Mouse (Mus musculus) left cerebral cortex, adult 8-10 months (tissue): ENCODE data around the gene AC131692.1. TPM values are rescaled to one million over a fixed set of nuclear protein-coding genes. Genes with fewer than 3 reads are reported as not detected.
A peak's percentile ranks its signal among the peaks of the same experiment; 100 is the strongest.
"Not testable (repeated sequence)": the region's sequence is repeated elsewhere in the genome, so short reads cannot be mapped to it uniquely, and the experiment has no call there.

Source experiments
- DNase-seq, 2 experiments: peaks; one replicate each; pipeline ENCODE4 v3.0.0; 2022; ENCODE audit warnings: low spot score in 2 of 2
- total RNA-seq, 4 experiments: library from RNA; stranded (reverse); gene quantifications; 2 replicates each; pipeline ENCODE4 v1.2.4; 2022

Gene AC131692.1
- total RNA-seq, 4 experiments from 2014 or later = not detected

DNA sequence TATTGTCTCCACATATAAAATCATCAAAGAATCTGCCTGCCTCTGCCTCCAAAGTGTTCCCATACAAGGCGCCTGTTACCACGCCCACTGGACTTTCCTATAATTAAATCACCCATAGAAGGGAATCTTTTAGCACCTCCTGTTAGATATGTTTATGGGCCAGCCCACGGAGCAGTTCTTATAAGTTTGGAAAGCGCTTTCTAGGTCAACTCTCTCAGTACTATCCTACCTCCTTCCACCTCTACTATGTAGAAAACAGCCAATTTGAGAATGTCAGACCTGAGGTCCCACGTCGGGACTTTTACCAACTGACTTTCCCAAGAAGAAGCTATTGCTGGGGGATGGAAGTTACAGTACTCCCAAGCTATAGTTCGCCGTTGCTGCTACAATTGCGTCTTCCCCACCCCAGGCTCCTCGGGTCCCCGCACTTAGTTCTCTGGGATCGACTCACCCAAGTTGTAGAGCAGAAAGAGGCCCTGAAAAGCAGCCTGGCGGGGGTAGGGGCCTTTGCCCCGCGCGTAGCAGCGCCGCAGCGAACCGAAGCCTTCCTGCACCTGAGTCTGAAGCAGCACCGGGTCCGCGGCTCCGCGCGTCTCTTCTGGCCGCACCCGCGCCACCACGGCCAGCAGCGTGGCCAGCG lies 23.2 kb downstream of the AC131692.1 start:
- DNase-seq = peak in 1 of 2 experiments; percentile 28

GRCm38 (mm10) chr19:6117986-6118676 lies 23.9 kb downstream of the AC131692.1 start, which contains the start of gene Sac3d1:
Gene Sac3d1, minus strand, starts transcription at chr19:6118650.
- DNase-seq = peak; percentile 80 to 86

GRCm38 (mm10) chr19:6118677-6119185 lies 24.5 kb downstream of the AC131692.1 start:
- no peak for DNase-seq

DNA sequence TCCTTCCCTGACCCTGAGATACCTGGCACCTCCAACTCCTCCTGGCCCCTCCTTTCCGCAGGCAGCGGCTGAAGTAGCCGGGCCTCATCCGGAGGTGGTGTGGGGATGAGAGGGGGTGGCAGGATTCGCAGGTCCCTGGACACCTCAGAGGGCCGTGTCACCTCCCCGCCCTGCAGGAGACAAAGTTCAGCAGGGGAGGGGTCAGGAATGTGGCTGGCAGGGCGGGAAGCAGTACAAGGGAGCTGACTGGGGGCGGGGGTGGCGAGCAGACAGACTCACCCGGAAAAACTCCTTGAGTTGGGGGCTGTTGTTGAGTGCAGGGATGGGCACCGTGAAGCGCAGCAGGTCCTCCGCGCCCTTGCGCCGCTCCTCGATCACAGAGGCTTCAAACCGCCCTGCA lies 27.5 kb downstream of the AC131692.1 start:
- no peak for DNase-seq

DNA sequence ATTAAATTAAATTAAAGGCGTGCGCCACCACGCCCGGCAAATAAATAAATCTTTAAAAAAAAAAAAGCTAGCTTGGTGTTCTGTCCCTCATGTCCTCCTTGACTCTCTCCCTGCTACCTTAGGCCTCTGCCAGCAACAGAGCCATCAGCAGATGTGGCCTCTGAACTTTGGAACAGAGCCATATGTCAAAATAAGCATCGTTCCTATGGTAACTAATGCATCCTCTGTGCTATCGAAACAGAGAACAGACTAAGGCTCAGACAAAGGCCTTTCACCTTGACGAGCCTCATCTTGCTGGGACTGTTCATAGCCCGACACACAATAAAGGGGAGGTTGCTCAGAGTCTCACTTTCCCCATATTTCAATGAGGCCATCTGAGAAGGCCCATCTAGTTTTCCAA lies 29.1 kb downstream of the AC131692.1 start:
- DNase-seq = no peak

DNA sequence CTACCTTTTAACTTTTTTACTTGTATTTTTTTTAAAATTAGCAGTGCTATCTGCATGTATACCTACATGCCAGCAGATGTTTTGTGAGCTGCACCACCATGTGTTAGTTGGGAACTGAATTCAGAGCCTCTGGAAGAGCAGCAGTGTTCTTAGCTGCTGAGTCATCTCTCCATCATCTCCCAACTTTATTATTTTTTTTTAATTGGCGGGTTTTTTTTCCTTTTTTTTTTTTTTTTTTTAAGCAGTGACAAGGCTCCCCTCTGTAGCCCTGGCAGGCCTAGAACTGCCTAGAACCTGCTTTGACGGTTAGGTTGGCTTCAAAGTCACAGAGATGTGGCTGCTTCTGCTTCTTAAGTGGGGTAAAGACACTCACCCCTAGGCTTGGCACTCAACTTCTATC lies 30.7 kb downstream of the AC131692.1 start:
- DNase-seq = no peak

DNA sequence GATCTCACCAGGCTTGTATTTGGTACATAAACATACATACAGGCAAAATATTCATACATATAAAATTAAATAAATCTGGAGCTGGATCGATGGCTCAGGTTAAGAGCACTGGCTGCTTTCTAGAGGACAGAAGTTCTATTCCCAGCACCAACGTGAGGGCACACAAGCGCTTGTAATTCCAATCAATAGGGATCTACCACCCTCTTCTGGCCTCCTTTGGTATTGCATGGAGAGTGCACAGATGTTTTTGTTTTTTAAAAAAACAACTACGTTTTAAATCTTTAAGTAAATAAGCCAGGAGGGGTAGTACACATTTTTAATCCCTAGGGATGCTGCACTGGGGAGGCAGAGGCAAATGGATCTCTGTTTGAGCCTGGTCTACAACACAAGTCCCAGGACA lies 32.1 kb downstream of the AC131692.1 start:
- DNase-seq = no peak

DNA sequence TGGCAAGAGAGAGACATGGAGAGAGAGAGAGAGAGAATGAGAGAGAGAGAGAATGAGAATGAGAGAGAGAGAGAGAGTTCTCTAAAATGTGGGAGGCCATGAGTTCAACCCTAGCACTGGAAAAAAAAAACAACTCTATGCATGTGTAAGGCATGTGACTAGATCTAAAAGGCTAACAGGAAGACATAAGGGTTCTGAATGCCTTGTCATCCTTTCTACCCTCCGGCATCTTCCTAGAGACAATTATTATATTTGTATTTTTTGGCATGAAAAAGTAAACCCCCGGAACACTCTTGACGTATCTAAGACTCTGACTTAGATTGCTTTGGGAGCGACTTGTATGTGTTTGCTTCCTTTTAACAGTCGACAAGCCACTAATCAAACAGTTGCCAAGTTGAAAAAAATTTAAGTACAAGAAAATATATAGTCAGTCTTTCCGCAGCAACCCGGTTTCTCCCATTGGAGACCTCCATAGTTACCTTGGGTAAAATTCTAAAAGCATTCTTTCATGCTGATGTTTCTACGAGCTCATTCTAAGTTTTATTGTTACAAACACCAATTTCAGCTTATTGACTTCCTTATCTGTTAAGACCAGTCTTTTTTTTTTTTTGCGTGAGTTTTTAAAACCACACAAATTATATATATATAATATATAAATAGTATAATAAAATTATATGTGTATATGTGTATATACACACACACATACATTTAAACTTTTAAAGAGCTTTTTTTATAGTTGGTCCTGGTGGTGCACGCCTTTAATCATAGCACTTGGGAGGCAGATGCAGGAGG lies 32.8 kb downstream of the AC131692.1 start:
- no peak for DNase-seq

- peak; percentile 94 to 96 for DNase-seq
These were observed 33.6 kb downstream of the AC131692.1 start, which contains the start of gene Snx15 for GRCm38 (mm10) chr19:6127760-6128341. Gene Snx15, minus strand, starts transcription at chr19:6128304.

DNA sequence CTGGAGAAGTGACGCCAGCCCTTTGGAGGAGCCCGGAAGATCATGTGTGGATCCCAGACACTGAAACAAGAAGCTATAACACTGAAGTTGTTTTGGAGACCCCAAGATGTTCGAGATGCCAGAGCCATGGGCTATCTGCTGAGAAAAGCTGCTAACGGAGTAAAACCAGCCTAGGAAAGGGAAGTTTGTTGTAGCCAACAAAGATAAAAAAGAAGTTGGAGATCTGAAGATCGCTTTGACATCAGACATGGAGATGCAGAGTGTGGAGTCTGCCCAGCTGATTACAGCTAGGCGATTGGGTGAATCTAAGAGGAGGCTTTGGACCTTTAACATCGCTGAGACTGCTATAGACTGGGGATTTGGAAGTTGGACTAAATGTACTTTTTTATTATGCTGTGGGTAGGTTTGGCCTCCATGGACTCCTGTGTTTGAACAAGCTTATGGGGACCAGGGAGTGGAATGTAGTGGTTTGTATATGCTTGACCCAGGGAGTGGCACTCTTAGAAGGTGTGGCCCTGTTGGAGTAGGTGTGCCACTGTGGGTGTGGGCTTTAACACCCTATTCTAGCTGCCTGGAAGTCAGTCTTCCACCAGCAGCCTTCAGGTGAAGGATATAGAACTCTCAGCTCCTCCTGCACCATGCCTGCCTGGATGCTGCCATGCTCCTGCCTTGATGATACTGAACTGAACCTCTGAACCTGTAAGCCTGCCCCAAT lies 36.4 kb downstream of the AC131692.1 start:
- DNase-seq = not testable (repeated sequence)

DNA sequence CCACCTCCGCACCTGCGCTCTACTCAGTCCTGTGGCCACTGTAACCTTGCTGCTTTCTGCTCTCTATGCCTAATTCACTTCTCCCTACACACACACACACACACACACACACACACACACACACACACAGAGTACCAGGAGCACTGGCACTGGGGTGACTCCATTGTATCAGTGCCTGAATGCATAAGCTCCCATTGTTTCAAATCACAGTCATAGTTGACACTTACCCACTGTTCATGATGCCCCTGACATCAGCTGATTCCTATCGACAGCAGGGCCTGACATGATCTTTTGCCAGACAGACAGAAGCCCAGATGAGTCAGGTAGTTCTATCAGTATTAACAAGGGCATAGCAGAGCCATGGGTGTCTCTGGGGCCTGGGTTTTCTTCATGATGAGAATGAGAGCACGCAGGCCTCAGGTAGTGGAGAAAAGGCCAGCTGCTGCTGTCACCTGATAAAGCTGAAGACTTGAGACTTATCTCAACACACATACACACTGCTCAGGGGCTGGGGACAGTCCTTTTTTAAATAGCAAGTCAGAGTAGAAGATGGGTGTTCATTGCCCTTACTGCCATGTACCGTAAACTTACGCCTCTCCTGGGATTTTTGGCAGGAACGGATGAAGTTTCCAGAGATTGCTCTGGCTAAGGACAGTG lies 38.1 kb downstream of the AC131692.1 start:
- no peak for DNase-seq

DNA sequence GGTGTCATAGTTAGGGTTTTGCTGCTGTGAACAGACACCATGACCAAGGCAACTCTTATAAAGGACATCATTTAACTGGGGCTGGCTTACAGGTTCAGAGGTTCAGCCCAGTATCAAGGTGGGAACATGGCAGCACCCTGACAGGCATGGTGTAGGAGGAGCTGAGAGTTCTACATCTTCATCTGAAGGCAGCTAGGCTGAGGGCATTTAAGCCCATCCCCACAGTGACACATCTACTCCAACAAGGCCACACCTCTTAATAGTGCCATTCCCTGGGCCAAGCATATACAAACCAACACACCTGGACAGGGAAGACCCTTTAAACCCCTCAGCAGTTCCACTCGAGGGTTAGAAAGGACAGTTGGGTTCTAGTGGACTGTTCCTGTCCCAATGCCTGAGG lies 39.0 kb downstream of the AC131692.1 start:
- DNase-seq = not testable (repeated sequence)

- no peak for DNase-seq
These were observed 42.2 kb downstream of the AC131692.1 start for GRCm38 (mm10) chr19:6136397-6136796.

GRCm38 (mm10) chr19:6139701-6140100 lies 45.5 kb downstream of the AC131692.1 start:
- DNase-seq = no peak

- DNase-seq = no peak
These were observed 46.1 kb downstream of the AC131692.1 start for GRCm38 (mm10) chr19:6140374-6140677.

DNA sequence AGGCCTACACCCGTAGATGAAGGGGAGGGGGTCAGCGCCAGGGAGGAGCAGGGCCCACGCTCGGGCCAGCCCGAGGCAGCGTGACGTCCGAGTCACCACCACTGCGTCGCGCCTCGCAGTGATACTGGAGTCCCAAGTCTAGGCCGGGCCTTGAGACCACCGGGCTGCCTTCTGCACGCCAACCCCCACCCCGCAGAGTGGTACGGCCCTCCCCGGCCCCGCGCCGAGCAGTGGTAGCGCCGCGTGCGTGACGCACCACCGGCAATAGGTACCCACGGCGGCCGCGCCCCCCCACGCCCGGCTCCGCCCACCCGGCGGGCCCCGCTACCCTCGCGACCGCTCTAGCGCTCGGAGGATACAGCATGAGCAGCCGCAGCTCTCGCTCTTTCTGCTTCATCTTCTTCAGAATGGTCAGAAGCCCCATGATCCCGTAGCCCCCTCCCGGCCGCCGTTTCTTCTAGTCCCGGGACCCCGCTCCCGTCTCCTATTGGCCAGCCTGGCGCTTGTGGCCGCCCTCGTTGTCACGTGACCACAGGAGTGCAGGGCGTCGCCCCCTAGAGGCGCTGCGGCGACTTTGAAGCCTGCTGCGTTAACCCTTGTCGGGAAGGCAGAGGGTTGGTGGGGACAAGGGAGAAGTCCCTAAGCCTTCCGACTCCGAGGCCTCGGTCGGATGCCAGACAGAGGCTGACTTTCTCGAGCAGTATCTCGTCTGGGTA lies 46.6 kb downstream of the AC131692.1 start, which contains the start of gene Batf2:
Batf2 (plus strand) TSS at position 306 of the 716 bp plus-strand sequence.
- peak; percentile 88 to 93 for DNase-seq

- DNase-seq = peak in 1 of 2 experiments; percentile 83
These were observed 47.2 kb downstream of the AC131692.1 start, which contains the start of gene Arl2 for GRCm38 (mm10) chr19:6141394-6141749. Gene Arl2, minus strand, starts transcription at chr19:6141548.

DNA sequence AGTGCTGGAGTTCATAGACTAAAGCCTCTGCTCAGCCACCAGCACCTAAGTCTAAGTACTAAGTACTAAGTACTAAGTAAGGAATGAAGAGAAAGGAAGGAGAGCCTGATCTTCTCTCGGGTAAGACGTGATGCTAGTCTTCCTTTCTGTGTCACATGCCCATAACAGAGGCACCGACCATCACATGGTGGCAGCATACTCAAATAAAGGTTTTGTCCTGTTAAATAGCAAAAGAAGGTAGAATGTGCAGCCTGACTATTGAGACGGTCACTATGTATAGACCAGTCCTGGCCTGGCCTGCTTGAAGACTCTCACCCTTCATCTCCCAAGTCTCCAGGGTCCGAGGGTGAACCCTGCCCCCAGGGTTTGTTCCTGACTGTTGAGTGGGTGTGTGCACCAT lies 50.6 kb downstream of the AC131692.1 start:
- DNase-seq = no peak
